Mouse (Mus musculus): ENCODE results near the gene Rab36. TPM values are rescaled to one million over a fixed set of nuclear protein-coding genes. Genes with fewer than 3 reads are reported as not detected.

Gene Rab36
- polyA plus RNA-seq, 1 experiment from 2014 or later: 10.6 TPM

DNA sequence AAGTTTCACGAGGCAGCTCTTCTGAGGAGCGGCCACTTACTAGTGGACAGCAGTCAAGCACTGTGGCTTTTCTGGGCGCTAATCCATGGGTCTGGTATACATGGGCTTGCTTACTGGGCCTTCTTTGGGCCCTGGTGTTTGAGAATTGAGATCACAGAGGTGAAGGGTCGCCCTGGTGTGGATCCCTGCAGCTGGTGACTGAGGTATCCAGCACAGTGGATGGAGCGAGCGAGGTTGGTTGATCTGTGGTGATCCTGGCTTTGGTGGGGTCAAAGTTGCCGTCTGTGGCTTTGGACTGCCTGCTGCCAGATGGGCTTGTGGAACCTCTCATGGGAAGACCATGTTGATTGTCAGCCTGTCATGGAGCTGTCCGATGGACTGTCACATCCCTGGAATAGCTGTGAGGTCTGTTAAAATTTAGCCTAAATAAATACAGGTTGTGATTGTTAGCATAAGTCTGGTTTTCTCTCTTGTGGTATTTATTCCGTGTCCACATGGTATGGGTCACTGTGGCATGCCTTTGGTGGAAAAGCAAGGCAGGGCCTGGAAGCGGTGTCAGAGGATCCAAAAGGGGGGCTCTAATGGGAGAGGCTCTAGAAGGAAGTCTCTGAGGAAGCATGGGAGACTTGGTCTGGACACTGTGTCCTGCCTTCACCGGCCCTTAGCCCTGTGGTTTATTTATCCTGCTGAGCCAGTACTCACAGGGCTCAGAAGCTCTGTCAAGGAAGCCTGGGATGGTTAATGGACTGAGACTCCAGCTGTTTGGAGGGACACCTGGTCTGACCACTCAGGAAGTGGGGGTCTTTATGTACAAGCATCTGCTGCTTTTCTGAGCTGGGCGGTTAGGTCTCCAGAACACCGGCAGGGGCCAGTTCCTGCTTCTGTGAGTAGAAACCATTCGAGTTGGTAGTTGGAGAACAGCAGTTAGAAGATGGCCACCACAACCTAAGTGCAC is 41.6 kb downstream of the Rab36 start:
- Histone ChIP-seq H3K4me2 (replicated peaks) (no peak overlapping the region), H3K27ac (no peak overlapping the region), H3K27me3 (replicated peaks) (no peaks in the 10 kb centered on the region), H3K4me1 (0 out of 2 replicates have a peak, but pooled peaks cover 15% of the 10 kb centered on the region), H3K36me3 (peaks cover 4% of the 10 kb centered on the region; the same call in 1 of the 2 replicates), H3K4me3 (no peak overlapping the region), H3K9ac (no peak overlapping the region), H3K9me3 (no peaks in the 10 kb centered on the region)
- 83% methylated on average over 14 of the region's 14 CpGs for WGBS
- ATAC-seq (ENCODE audit: low FRiP score, low read depth): no peak

- no peak overlapping the region for H3K27ac ChIP-seq
- no peaks in the 10 kb centered on the region for H3K4me1 ChIP-seq
- 0 out of 2 replicates have a peak, but pooled peaks cover 5% of the 10 kb centered on the region for H3K36me3 ChIP-seq
- no peaks in the 10 kb centered on the region for H3K9me3 ChIP-seq
- 85% methylated on average over 1 of the region's 1 CpGs for WGBS
- no peak overlapping the region for H3K4me3 ChIP-seq
- H3K27me3 ChIP-seq (replicated peaks): no peaks in the 10 kb centered on the region
- no peak overlapping the region for H3K9ac ChIP-seq
- ATAC-seq (ENCODE audit: low FRiP score, low read depth): no peak
- H3K4me2 ChIP-seq (replicated peaks): no peak overlapping the region
Measured at GRCm38 (mm10) chr10:75085330-75085729, 48.5 kb downstream of the Rab36 start.

GRCm38 (mm10) chr10:75088471-75088870 is 51.6 kb downstream of the Rab36 start:
- H3K4me3 ChIP-seq: no peak overlapping the region
- H3K36me3 ChIP-seq: 0 out of 2 replicates have a peak, but pooled peaks cover 5% of the 10 kb centered on the region
- no peak overlapping the region for H3K9ac ChIP-seq
- H3K4me1 ChIP-seq: peaks cover 7% of the 10 kb centered on the region
- H3K4me2 ChIP-seq (replicated peaks): no peak overlapping the region
- WGBS: 89% methylated on average over 4 of the region's 4 CpGs
- H3K27me3 ChIP-seq (replicated peaks): no peaks in the 10 kb centered on the region
- H3K27ac ChIP-seq: no peak overlapping the region
- ATAC-seq (ENCODE audit: low FRiP score, low read depth): no peak
- H3K9me3 ChIP-seq: no peaks in the 10 kb centered on the region

DNA sequence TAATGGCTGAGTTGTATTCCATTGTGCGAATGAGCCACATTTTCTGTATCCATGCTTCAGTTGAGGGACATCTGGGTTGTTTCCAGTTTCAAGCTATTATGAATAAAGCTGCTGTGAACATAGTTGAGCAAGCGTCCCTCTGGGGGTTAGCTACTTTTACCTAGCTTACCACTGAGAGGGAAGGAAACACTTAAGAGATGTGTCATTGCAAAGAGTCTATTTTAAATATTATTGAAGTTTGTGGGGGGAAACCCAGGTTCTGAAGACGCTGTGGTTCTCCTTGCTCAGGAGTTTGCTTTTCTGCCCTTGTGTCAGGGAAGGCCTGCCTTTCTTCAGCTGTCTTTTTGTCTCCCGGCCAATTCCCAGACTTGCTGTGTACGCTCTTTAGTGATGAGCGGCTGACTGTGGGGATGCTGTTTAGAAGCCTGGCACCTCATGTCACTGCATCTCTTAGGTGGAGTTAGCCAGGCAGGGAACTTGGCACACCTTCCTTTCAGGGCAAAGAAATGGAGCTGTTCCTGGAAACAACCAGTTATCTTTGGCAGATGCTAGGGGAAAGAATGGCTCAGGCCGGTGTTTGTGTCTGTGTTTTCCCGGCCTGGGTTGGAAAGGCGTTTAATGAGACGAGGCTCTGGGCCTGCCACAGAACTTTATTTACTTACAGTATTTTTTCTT is 54.8 kb downstream of the Rab36 start:
- Histone ChIP-seq H3K4me3 (no peak overlapping the region), H3K27ac (no peak overlapping the region), H3K9me3 (no peaks in the 10 kb centered on the region), H3K4me2 (replicated peaks) (no peak overlapping the region), H3K9ac (no peak overlapping the region), H3K27me3 (replicated peaks) (no peaks in the 10 kb centered on the region), H3K4me1 (peaks cover 16% of the 10 kb centered on the region), H3K36me3 (0 out of 2 replicates have a peak, but pooled peaks cover 2% of the 10 kb centered on the region)
- ATAC-seq (ENCODE audit: low FRiP score, low read depth): no peak
- 86% methylated on average over 10 of the region's 10 CpGs for WGBS

GRCm38 (mm10) chr10:75093252-75093987 is 56.6 kb downstream of the Rab36 start:
- Histone ChIP-seq H3K4me3 (no peak overlapping the region), H3K27ac (no peak overlapping the region), H3K9ac (no peak overlapping the region), H3K4me1 (peaks cover 23% of the 10 kb centered on the region), H3K27me3 (replicated peaks) (no peaks in the 10 kb centered on the region), H3K9me3 (no peaks in the 10 kb centered on the region), H3K36me3 (no peaks in the 10 kb centered on the region), H3K4me2 (replicated peaks) (peak overlapping the region; percentile 33)
- WGBS: 19% methylated on average over 22 of the region's 22 CpGs
- ATAC-seq (ENCODE audit: low FRiP score, low read depth): peak; percentile 68

GRCm38 (mm10) chr10:75094338-75094737 is 57.5 kb downstream of the Rab36 start:
- Histone ChIP-seq H3K27ac (no peak overlapping the region), H3K9ac (no peak overlapping the region)
- no peak for ATAC-seq (ENCODE audit: low FRiP score, low read depth)

DNA sequence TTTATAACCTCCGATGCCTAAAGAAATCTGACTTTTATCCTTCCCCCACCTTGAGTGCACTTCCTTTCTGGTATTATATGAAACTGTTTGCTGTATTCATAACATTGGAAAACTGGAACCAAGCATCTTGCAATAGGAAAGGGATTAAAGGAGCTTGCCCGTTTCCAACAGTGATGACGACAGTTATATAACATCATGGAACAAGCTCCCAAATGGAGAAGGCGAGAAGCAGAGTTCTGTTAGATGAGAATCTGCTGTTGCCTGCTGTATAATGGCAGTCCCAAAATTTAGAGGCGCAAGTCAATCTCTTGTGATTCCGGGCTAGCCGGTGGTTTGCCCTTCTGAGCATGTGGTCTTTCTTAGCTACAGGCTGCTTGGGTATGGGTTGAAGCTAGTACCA is 58.4 kb downstream of the Rab36 start:
- H3K9ac ChIP-seq: no peak overlapping the region
- no peak for ATAC-seq (ENCODE audit: low FRiP score, low read depth)
- 97% methylated on average over 7 of the region's 7 CpGs for WGBS
- no peak overlapping the region for H3K4me2 ChIP-seq (replicated peaks)
- peaks cover 37% of the 10 kb centered on the region for H3K4me1 ChIP-seq
- H3K36me3 ChIP-seq: no peaks in the 10 kb centered on the region
- H3K27me3 ChIP-seq (replicated peaks): no peaks in the 10 kb centered on the region
- no peak overlapping the region for H3K4me3 ChIP-seq
- no peaks in the 10 kb centered on the region for H3K9me3 ChIP-seq
- no peak overlapping the region for H3K27ac ChIP-seq

More at GRCm38 (mm10) chr10:75094338-75094737, 57.5 kb downstream of the Rab36 start:
- no peak overlapping the region for H3K4me2 ChIP-seq (replicated peaks)
- 91% methylated on average over 1 of the region's 1 CpGs for WGBS
- H3K36me3 ChIP-seq: no peaks in the 10 kb centered on the region
- H3K9me3 ChIP-seq: no peaks in the 10 kb centered on the region
- H3K4me3 ChIP-seq: no peak overlapping the region
- H3K27me3 ChIP-seq (replicated peaks): no peaks in the 10 kb centered on the region
- peaks cover 32% of the 10 kb centered on the region for H3K4me1 ChIP-seq

DNA sequence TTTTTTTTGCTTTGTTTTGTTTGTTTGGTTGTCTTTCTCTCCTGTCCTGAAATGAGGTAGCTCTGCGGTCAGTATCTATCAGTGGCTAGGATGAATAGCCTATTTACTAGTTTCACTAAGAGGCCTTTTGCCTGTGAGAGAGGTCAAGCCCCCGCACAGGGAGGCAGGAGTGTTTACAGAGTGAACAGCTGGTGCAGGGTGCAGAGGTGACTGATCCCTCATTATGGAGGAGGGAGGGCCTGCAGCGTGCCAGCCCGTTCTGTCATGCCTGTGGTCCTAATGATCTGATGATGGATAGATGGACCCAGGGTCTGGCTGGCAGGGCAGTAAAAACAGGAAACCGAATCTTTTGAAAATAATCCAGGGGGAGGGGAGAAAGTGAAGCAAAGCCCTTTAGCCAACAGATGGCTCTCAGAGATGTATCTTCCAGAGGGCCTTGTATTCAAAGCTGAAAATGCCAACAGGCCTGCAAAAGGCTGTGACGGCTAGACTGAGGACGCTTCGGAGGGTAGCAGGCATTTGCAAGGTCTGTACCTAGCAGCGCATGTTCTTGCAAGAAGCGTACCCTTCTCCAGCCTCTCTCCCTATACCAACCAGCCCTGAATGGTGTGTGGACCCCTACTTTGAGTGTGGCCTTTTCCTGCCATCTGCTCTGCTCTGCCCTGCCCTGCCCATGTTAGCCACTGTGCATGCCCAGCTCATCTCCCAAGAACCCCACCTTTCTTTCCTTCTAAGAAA is 61.8 kb downstream of the Rab36 start:
- 19% methylated on average over 10 of the region's 10 CpGs for WGBS
- no peak overlapping the region for H3K9ac ChIP-seq
- no peaks in the 10 kb centered on the region for H3K27me3 ChIP-seq (replicated peaks)
- no peaks in the 10 kb centered on the region for H3K36me3 ChIP-seq
- H3K9me3 ChIP-seq: no peaks in the 10 kb centered on the region
- peak; percentile 65; the same call in 1 of the 2 replicates for ATAC-seq (ENCODE audit: low FRiP score, low read depth)
- peaks cover 37% of the 10 kb centered on the region for H3K4me1 ChIP-seq
- no peak overlapping the region for H3K4me2 ChIP-seq (replicated peaks)
- peak overlapping the region; percentile 33; the same call in 1 of the 2 replicates for H3K27ac ChIP-seq
- no peak overlapping the region for H3K4me3 ChIP-seq

GRCm38 (mm10) chr10:75100298-75100697 is 63.4 kb downstream of the Rab36 start:
- H3K4me2 ChIP-seq (replicated peaks): no peak overlapping the region
- H3K27ac ChIP-seq: no peak overlapping the region
- no peaks in the 10 kb centered on the region for H3K27me3 ChIP-seq (replicated peaks)
- no peaks in the 10 kb centered on the region for H3K36me3 ChIP-seq
- 61% methylated on average over 7 of the region's 7 CpGs for WGBS
- peaks cover 45% of the 10 kb centered on the region for H3K4me1 ChIP-seq
- H3K9me3 ChIP-seq: no peaks in the 10 kb centered on the region
- H3K4me3 ChIP-seq: no peak overlapping the region
- no peak overlapping the region for H3K9ac ChIP-seq
- 0 out of 2 replicates have a peak, but pooled peaks have one; percentile 4 for ATAC-seq (ENCODE audit: low FRiP score, low read depth)

- peaks cover 45% of the 10 kb centered on the region for H3K4me1 ChIP-seq
- no peak overlapping the region for H3K4me3 ChIP-seq
- no peak for ATAC-seq (ENCODE audit: low FRiP score, low read depth)
- WGBS: 82% methylated on average over 2 of the region's 2 CpGs
- no peaks in the 10 kb centered on the region for H3K27me3 ChIP-seq (replicated peaks)
- no peaks in the 10 kb centered on the region for H3K9me3 ChIP-seq
- no peaks in the 10 kb centered on the region for H3K36me3 ChIP-seq
- no peak overlapping the region for H3K9ac ChIP-seq
- no peak overlapping the region for H3K4me2 ChIP-seq (replicated peaks)
- H3K27ac ChIP-seq: no peak overlapping the region
Measured at GRCm38 (mm10) chr10:75103502-75103901, 66.6 kb downstream of the Rab36 start.
